Mouse (Mus musculus) embryonic fibroblast, embryonic 13.5 days (primary cell): ENCODE measurements at regions not wholly inside any gene's neighbourhood (a gene's known extent, or its start where the extent isn't known, plus 50 kb on each side); places are given as distances from the start of the nearest gene placed in this dataset.

Experiments used
- CTCF ChIP-seq: IDR thresholded peaks from 2 replicates; pipeline ENCODE4 v1.5.1; 2011; ENCODE audit warnings: mild to moderate bottlenecking, control low read depth, low read length, moderate library complexity, borderline replicate concordance; ENCODE audit not compliant: insufficient read depth
- POLR2A ChIP-seq: IDR thresholded peaks from 2 replicates; pipeline ENCODE4 v1.6.1; 2011; ENCODE audit warnings: low read depth, mild to moderate bottlenecking, control low read depth, low read length, moderate library complexity

DNA sequence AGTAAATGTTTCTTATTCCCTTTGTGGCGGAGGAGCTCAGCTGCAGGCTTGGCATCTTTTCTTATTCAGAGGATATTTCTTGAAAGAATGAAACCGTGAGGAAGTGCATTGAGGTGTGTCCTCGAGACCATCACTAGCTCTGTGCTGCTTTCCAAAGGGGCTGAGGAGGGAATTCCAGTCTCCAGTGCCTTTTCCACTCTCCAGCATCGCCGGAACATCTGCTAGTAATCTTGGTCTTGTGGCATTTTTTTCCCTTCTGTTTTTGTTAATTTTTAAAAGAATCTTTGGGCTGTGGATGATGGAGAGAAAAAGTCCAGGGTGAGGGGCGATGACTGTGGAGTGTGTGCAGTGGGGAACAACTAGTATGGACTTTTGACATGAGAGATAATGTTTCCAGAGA, 395.9 kb upstream of the Klf4 start:
- TF ChIP-seq CTCF (no peak), POLR2A (no peak)
